Mouse (Mus musculus): ENCODE results near the gene Ifitm2.

DNA sequence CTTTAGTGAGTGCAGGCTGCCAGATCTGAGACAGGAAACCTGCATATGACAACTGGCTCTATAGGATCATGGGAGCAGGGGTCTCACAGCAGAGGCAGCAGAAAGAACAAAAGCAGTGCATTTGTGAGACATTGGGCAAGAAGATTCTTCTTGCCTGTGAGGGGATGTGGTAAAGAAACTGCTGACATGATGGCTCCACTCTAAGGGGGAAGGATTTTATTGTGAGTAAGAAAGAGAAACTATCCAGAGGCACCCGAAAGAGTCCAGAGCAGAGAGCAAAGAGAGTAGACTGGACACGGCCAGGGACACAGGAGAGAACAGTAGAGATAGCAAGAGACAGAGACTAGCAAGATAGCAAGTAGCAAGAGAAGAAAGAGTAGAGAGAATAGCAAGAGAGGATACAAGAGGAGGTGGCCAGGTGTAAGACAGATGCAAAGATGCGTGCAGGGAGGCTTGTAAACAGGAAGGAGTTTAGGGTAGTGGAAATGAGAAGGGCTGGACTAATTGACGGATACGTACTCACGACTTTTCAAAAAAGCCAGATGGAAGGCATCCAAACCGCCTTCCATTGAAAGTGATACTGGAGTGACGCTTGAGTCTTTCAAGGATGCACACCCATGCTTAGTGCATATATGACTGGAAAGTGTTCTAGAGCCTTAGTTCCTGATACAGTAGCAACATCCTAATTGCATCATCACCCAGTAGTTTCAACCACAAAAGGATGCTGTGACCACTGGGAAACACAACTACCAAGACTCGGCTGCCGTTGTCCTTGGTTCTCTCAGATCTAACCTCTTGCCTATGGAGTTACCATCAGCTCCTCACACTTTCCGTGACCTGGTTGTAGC, 43.3 kb upstream of the Ifitm2 start:
- no peak for TF ChIP-seq POLR2A (IDR thresholded peaks at IDR 0.05; ENCODE audit: borderline replicate concordance, control insufficient read depth, low read depth, low read length)
- TF ChIP-seq CTCF (IDR thresholded peaks at IDR 0.05; ENCODE audit: control insufficient read depth, insufficient read depth, low read length), result no peak
